Mouse (Mus musculus) kidney, adult 18-20 months (tissue): ENCODE measurements around the gene Peg3.
"Not testable (repeated sequence)": the region's sequence is repeated elsewhere in the genome, so short reads cannot be mapped to it uniquely, and the experiment has no call there.

ENCODE experiments used
- DNase-seq: peaks from one replicate; pipeline ENCODE4 v3.0.0; 2021

Peg3 gene

GRCm38 (mm10) chr7:6730241-6730640 is at the start of gene Peg3, which contains the start of gene Usp29:
Gene Peg3, minus strand, starts transcription at chr7:6730431.
Gene Usp29, plus strand, starts transcription at chr7:6730578.
- peak; percentile 53 for DNase-seq

DNA sequence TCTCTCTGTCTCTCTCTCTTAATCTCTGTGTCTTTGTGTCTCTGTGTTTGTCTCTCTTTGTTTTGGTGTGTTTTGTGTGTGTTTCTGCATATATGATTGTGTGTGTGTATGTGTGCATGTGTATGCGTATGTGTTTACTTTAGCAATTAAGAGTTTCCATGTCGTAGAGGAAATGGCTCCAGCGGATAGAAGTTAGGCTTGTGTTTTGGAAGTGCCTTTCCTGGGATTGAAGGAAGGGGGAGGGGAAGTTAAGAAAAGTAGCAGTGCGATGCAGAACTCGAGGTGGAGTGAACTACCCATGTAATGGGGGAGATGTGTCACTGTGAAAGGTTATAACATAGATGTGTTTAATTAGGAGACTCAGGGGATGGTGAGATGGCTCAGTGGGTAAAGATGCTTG is 48.9 kb upstream of the Peg3 start:
- no peak for DNase-seq

DNA sequence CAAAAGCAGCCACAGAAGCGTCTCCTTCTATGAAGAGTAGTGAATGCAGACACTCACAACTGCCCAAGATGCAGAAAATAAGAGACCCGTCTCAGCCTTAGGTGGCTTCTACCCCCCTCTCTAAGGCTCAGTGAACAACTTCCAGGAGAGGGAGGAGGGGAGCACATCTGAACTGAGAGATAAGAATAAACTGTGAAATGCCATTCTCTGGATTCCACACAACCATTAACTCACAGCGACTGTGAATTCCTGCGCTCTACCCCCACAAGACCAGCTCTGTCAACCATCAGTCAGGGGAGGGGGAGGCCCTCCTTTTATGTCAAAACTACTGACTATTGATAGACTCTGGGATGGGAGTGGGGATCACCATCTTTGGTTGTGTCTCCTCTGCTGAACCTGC is 47.5 kb upstream of the Peg3 start:
- no peak for DNase-seq

DNA sequence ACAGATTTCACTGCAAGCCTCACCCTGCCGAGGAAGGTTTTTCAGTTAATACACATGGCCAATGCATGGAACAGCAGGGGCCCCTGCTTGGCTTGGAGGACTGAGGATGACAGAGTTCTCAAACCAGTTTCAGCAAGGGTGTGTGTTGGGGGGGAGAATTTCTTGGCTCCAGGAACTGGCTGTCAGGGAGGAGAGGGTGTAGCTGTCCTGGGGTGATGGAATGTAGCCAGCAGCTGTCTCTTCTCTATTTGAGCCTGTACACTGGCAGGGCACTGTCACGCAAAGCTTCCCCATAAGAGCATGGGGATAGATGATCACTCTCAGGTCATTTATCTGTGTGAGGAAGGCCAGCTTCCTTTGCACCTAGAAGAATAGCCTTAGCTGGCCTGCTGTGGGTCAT is 46.9 kb upstream of the Peg3 start:
- no peak for DNase-seq

DNA sequence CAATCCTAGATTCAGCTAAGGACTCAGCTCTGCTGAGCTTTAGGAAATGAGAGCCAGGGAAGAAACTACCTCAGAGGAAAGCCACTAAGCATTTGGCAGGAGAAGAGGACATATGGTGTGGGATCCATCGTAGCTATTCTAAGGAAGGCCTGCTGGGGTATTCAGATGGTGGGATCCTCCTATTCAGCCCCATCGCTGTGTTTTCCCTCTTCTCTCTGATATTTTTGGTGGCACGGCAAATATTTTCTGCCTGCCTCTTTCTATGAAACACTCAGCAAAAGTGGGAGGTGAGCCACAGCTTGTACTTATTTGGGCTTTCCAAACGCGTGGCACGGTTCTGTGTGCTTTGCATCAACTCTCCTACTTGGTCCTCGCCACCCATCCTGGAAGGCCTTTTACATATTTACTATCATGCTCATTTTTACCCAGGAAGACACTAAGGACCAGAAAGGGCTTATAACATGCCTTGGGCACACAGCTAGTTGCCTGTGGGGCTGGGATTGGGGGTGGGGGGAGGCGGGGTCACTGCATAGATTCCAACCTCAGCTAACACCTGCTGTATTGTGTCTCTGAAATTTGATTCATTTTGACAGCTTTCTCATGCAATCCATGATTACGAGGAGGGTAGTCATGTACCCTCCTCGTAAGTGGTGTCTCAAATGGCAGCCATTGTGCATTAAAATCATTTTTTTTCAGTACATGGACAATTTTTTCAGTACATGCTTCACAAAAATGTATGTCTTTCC is 46.3 kb upstream of the Peg3 start:
- no peak for DNase-seq

DNA sequence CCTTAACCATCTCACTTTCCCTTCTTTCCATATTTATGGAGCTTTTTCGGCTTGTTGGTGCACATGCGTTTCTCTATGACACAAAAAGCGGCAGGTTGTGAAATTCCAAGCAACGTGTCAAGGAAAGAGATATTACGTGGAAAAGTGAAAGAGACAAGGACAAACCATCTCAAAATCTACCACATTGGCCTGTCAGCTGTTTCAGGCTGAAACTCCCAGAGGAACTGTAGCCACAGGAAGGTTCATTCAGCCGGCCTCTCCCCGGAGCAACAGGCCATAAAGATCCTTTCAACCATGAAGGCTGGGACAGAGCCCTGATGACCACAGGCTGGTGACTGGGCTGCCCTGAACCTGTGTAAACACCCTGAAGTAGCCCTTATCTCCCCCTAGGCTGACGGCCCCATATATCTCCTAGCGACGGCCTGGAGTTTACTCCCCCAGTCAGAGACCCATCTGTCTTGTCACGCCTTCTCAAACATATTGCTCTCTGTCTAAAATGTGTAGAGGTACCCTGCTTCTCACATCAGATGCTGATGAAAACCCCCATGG is 43.7 kb upstream of the Peg3 start:
- DNase-seq = not testable (repeated sequence)

DNA sequence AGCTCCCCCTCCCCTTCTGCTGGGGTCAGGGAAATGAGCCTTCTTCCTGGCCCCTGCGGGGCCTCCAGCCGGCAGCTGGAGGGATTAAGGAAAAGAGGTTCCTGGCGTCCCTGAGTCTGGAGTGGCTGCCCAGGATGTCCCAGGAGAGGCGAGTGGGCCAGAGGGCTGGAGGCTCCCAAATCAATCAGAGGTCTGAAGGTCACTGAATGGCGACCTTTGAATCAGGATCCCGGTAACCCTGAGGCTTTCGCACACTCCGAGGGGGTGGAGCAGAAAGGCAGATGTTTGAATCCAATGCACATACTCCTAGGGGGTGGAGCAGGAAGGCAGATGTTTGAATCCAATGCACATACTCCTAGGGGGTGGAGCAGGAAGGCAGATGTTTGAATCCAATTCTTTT is 40.1 kb upstream of the Peg3 start:
- peak; percentile 23 for DNase-seq

DNA sequence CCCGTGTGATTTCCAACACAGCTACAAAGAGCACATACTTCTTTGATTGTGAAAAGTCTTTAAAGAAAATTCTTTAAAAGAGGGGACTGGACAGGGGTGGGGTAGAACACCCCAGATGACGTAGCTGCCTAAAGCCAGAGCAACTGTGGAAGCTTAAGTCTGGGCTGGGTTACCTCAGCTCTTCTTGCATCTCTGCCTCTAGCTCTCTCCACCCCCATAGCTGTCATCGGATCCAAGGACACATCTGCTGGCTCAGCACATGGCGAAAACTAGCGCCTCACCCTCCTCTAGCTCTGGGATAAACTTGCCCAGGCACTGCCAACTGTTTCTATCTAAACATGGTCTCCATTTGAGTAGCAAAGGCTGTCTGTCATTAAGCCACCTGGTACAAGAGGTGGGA is 35.0 kb upstream of the Peg3 start:
- no peak for DNase-seq

- DNase-seq = no peak
Observed at GRCm38 (mm10) chr7:6760170-6760569, 29.9 kb upstream of the Peg3 start.

DNA sequence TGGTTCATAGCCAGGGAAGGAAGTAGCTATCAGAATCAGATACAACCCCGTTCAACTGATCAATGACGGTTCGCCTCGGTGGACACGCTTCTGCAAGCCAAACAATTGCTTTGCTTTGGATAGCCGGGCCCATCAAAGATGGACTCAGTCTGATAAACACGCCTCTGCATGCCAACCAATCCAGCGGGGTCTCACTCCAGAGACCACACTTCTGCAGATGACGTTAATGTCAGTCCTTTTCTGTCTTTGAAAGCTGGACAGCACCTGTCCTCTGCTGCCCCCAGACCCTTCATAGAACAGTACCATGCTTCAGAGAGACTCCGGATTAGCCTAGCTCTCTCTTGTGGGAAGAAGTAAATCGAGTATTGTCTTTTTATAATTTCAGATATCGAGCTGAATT is 29.5 kb upstream of the Peg3 start:
- no peak for DNase-seq

- no peak for DNase-seq
Observed at GRCm38 (mm10) chr7:6756777-6757291, 26.6 kb upstream of the Peg3 start.

DNA sequence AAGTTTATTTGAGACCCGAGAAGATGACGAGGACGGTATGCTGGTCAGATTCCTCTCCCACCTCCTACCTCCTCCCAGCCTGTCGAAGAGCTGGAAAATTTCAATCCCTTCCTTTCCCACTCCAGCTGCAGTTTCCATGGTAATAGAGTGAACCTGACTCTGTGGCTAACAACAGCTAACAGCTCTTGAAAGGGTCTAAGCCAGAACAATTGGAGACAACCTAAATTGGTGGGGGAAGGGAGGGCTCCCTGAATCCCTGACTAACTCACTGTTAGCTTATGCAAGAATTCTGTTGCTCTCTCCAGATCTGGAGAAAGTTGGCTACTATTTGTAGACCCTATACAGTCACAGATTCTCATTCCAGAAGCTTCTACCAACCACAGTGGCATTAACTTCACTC is 23.2 kb upstream of the Peg3 start:
- DNase-seq = no peak

- DNase-seq = peak; percentile 11
Observed at GRCm38 (mm10) chr7:6749196-6749595, 19.0 kb upstream of the Peg3 start.

- no peak for DNase-seq
Observed at GRCm38 (mm10) chr7:6744281-6744904, 14.2 kb upstream of the Peg3 start.

- no peak for DNase-seq
Observed at GRCm38 (mm10) chr7:6736060-6736459, 5.8 kb upstream of the Peg3 start.

GRCm38 (mm10) chr7:6731930-6732329 is 1.7 kb upstream of the Peg3 start:
- no peak for DNase-seq

GRCm38 (mm10) chr7:6731373-6731772 is 1.1 kb upstream of the Peg3 start:
- no peak for DNase-seq

- DNase-seq = no peak
Observed at GRCm38 (mm10) chr7:6730801-6731200, 570 bp upstream of the Peg3 start.

GRCm38 (mm10) chr7:6729061-6729817 is 992 bp downstream of the Peg3 start:
- peak; percentile 92 for DNase-seq

DNA sequence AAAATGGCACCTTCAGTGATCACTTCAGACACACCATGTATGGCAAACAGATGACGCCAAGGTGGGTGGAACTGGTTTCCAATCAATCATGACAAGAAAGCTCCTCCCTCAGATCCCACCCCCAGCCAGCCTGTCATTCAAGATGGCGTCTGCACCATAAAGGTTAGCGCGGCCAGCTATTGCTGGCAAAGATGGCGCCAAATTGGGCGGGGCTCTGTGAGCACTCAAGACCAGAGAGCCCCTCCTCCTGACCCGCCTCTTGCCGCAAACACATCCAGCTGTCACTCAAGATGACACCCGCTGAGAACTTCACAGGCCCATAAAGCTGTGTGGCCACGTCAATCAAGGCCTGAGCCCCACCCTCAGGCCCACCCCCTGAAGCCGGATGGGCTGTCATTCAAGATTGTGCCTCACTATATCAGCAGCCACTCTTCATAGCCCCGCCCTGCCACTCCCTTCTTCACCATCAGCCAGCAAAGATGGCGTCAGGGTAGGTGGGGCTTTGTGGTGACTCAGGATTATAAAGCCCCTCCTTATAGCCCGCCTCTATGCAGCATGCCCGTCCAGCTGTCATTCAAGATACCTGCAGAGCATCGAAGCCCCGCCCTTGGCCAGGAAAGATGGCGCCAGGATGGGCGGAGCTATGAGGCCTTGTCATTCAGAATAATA is 1.8 kb downstream of the Peg3 start:
- DNase-seq = peak; percentile 84

DNA sequence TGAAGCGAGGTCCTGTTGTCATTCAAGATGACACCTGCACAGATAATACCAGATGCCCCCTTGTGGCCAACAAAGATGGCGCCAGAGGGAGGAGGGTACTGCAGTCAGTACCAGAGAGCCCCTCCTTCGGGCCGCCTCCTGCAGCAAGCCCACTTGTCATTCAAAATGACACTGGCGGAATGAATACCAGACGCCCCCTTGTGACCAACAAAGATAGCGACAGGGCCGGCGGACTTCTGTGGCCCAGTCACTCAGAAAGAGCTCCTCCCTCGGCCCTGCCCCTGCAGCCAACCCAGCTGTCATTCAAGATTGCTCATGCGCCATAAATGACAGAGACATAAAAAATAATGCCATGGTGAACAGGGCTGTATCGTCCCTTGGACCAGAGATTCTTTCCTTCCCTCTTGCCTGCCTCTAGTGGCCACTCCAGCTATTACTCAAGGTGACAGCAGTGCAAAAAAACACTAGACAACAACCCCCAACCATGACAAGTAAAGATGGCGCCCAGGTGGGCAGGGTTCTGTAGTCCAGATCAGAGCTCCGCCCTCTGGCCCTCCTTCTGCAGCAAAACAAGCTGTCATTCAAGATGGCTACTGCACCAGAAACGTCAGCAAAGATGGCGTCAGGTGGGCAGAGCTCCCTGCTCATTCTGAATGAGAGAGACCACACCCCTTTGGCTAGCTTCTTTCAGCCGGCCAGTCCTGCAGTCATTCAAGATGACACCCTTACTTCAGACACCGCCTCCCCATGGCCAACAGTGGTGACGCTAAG is 2.7 kb downstream of the Peg3 start:
- peak; percentile 66 for DNase-seq

- DNase-seq = no peak
Observed at GRCm38 (mm10) chr7:6709396-6709795, 20.8 kb downstream of the Peg3 start.
